Mouse (Mus musculus) heart, postnatal 25 days (tissue): ENCODE data around the gene Ccdc130. TPM values are rescaled to one million over a fixed set of nuclear protein-coding genes. Genes with fewer than 3 reads are reported as not detected.

Experiments used
- DNase-seq: peaks from one replicate; pipeline ENCODE4 v3.0.0; 2022; ENCODE audit warnings: low spot score
- intact Hi-C: fragments of 180-260 bp; cut with DNase I; formaldehyde crosslinking; loops from one replicate; pipeline ENCODE4 v1.15.1; 2025
- microRNA-seq: library from miRNA; unstranded; fragments of <30 nt; microRNA quantifications from one replicate; pipeline ENCODE4 v1.2.0, GENCODE M21; 2022
- total RNA-seq, 2 experiments: library from RNA; stranded (reverse); gene quantifications; 2 replicates each; pipeline ENCODE4 v1.2.3; 2021

Ccdc130 gene
- total RNA-seq, 2 experiments from 2014 or later, result 9.2 to 10.3 TPM

DNA sequence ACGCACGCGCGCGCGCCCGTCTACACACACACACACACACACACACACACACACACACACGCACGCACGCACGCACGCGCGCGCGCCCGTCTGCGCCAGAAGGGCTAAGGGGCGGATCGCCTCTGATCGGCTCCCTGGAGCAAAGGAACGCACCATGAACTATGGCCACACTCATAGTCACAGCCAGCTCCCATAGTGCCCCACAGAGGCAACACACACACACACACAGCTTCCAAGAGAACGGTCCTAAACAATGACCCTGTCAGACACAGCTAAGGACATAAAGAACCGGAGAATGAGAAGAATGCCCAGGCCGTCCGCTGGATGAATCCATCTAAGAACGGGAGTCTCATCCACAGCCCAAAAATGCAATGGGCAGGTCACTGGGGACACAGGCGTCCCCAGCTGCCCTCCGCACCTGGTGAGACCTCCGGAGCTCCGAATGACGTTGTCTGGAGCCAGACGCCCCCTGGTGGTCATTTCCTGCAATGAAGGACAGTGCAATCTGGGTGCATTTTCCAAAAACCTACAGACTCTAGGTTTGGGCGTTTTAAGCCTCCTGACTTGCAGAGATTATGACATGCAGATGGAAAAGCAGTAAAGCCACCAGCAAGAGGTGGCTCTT lies 59.9 kb downstream of the Ccdc130 start:
- intact Hi-C loops, result no loop called here
- peak; percentile 65 for DNase-seq

DNA sequence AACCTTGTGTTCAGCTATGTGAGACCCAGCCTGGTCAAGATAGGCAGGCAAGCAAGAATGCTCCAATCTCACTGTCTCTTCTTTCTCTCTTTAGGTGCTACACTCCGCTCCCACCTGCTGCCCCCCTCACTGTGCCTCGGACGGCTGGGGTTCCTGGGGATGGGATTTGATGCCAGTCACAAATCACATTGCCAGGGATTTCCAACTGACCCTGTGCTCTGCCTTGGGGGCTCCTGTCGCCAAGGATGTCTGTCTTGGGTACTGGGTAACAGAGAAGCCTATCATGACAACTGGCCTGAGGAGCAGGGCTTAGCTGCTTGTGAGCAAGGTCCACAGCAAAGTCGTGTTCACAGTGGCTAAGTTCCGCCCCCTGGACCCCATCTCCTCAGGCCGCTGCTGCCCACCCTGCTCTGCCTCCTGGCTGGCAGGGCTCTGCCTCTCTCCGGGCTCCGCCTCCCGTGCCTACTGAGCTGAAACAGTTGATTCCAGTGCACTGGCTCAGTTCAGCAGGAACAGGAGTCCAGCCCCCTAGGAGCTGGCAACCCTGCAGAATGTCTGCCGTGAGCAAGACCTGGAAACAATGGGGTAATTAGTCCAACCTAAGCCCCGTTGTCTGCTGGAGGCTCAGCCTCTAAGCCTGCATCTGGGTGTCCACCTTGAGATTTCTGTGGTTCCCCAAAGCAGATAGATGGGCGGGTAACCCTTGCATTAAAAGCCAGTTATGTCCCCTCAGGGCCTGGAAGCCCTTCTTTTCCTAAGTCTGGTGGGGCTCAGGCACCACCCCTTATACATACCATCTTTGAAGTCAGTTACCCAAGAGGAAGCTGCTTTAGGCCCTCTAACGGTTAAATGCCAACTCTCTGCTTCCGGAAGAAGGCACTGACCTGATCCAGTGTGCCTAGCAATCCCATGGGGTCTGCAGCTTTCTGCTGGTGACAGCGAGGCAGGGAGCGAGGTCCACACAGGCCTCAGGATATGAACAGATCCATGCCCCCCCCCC lies 61.5 kb downstream of the Ccdc130 start:
- DNase-seq, result no peak
- intact Hi-C loops, result loop anchor here (1.0 kb wide), 1 partner anchor 21 kb away; no protein-coding TSS in a partner anchor

DNA sequence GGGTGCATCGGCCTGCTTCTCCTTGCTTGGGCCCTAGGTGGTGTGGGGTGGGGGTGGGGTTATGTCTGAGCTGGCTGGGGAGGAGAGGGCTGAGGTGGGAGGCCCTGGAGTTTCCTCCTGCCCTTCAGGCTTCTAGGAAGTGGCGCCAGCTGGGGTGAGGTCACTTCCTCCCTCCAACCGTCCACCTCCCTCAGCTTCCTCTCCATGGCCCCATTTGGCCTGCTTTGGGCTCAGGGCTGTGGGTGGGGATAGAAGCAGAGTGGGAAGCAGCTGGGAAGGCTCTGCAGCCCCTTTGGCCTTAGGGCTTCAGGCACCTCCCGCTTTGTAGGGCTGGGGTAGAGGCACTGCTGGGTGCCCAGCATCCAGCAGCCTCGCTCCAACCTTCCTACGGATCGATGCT lies 62.4 kb downstream of the Ccdc130 start:
- peak; percentile 79 for DNase-seq
- intact Hi-C loops, result no loop called here

Small RNAs within 50 kb of the gene (microRNA-seq; reads per million reads assigned to microRNA genes)
- 44,608 reads per million, percentile 98 among the genes with 10 or more reads in this experiment for gene Mir23a
- gene Mir24-2, result not detected
- 2,337 reads per million, percentile 86 among the genes with 10 or more reads in this experiment for gene Mir27a
- not detected for gene Mir3074-2

Other genes with a start within 250 kb of the Ccdc130 start
- under 1 TPM; 0.28 to 0.36 TPM for gene Palm3, start 248.9 kb downstream of the Ccdc130 start, total RNA-seq
- gene Il27ra, start 227.8 kb downstream of the Ccdc130 start, total RNA-seq, result 1 to 10 TPM; 4.0 to 4.2 TPM
- not detected for gene Rln3, start 225.4 kb downstream of the Ccdc130 start, total RNA-seq
- gene Gm10643, start 205.2 kb downstream of the Ccdc130 start, total RNA-seq, result 1 to 10 TPM; 3.2 to 3.3 TPM
- 1 to 10 TPM; 8.5 to 9.7 TPM for gene Rfx1, start 203.5 kb downstream of the Ccdc130 start, total RNA-seq
- gene Dcaf15, start 165.6 kb downstream of the Ccdc130 start, total RNA-seq, result 1 to 10 TPM; 5.9 to 7.2 TPM
- not detected for gene Podnl1, start 144.4 kb downstream of the Ccdc130 start, total RNA-seq
- 10 to 100 TPM; 10.3 to 11.8 TPM for gene Cc2d1a, start 122.4 kb downstream of the Ccdc130 start, total RNA-seq
- gene 4930432K21Rik, start 122.4 kb downstream of the Ccdc130 start, total RNA-seq, result under 1 TPM; 0.10 to 0.28 TPM
- gene Nanos3, start 85.2 kb downstream of the Ccdc130 start, total RNA-seq, result 1 to 10 TPM in 1 of 2 experiments, under 1 TPM in 1; 0.73 to 1.4 TPM
- 1 to 10 TPM; 8.2 to 8.8 TPM for gene Zswim4, start 33.3 kb downstream of the Ccdc130 start, total RNA-seq
- 100 to 1,000 TPM; 227 to 240 TPM for gene D8Ertd738e, start 20.7 kb downstream of the Ccdc130 start, total RNA-seq
- 10 to 100 TPM; 10.2 to 10.3 TPM for gene Mri1, start 13.1 kb downstream of the Ccdc130 start, total RNA-seq
- gene Cacna1a, start 118.1 kb upstream of the Ccdc130 start, total RNA-seq, result 1 to 10 TPM; 2.5 to 3.2 TPM